Mouse (Mus musculus) left cerebral cortex, postnatal 25 days (tissue): ENCODE measurements around the gene Crlf1. TPM values are rescaled to one million over a fixed set of nuclear protein-coding genes. Genes with fewer than 3 reads are reported as not detected.
A peak's percentile ranks its signal among the peaks of the same experiment; 100 is the strongest.
"Not testable (repeated sequence)": the region's sequence is repeated elsewhere in the genome, so short reads cannot be mapped to it uniquely, and the experiment has no call there.

Experiments
- DNase-seq, 2 experiments: peaks; one replicate each; pipeline ENCODE4 v3.0.0; 2022; ENCODE audit warnings: low spot score in 2 of 2, mixed read lengths in 1 of 2
- intact Hi-C: fragments of 180-260 bp; cut with DNase I; formaldehyde crosslinking; loops from one replicate; pipeline ENCODE4 v1.15.1; 2025
- total RNA-seq, 2 experiments: library from RNA; stranded (reverse); gene quantifications; 2 replicates each; pipeline ENCODE4 v1.2.3; 2021

Crlf1 gene
- total RNA-seq, 2 experiments from 2014 or later: 2.3 to 3.5 TPM

GRCm38 (mm10) chr8:70493692-70494415 lies 896 bp downstream of the Crlf1 start:
- no peak for DNase-seq
- intact Hi-C loops: no loop called here

GRCm38 (mm10) chr8:70494416-70494945 lies 1.5 kb downstream of the Crlf1 start:
- no peak for DNase-seq
- intact Hi-C loops: no loop called here

- DNase-seq: no peak
- intact Hi-C loops: no loop called here
Measured at GRCm38 (mm10) chr8:70495001-70495770, 2.2 kb downstream of the Crlf1 start.

- DNase-seq: no peak
- intact Hi-C loops: no loop called here
Measured at GRCm38 (mm10) chr8:70495771-70496062, 2.8 kb downstream of the Crlf1 start.

- intact Hi-C loops: no loop called here
- no peak for DNase-seq
Measured at GRCm38 (mm10) chr8:70500386-70501301, 7.7 kb downstream of the Crlf1 start.

GRCm38 (mm10) chr8:70501820-70502529 lies 9.0 kb downstream of the Crlf1 start:
- intact Hi-C loops: loop anchor here (2.0 kb wide), 1 partner anchor 85 kb away; no protein-coding TSS in a partner anchor
- no peak for DNase-seq

GRCm38 (mm10) chr8:70502540-70502939 lies 9.6 kb downstream of the Crlf1 start:
- peak in 1 of 2 experiments; percentile 38 for DNase-seq
- intact Hi-C loops: loop anchor here (2.0 kb wide), 1 partner anchor 86 kb away; no protein-coding TSS in a partner anchor

- peak; percentile 55 to 63 for DNase-seq
- intact Hi-C loops: loop anchor here (1.0 to 2.0 kb wide), 2 partner anchors 86 to 120 kb away; no protein-coding TSS in a partner anchor
Measured at GRCm38 (mm10) chr8:70503062-70503750, 10.2 kb downstream of the Crlf1 start.

- intact Hi-C loops: no loop called here
- DNase-seq: peak; percentile 47
Measured at GRCm38 (mm10) chr8:70504291-70504716, 11.3 kb downstream of the Crlf1 start.

GRCm38 (mm10) chr8:70504851-70505250 lies 11.9 kb downstream of the Crlf1 start:
- DNase-seq: peak; percentile 77 to 87
- intact Hi-C loops: loop anchor here (5.0 kb wide), 1 partner anchor 153 kb away; the partner anchor contains the start of gene Upf1

GRCm38 (mm10) chr8:70505698-70506327 lies 12.9 kb downstream of the Crlf1 start:
- no peak for DNase-seq
- intact Hi-C loops: loop anchor here (5.0 kb wide), 1 partner anchor 154 kb away; the partner anchor contains the start of gene Upf1

GRCm38 (mm10) chr8:70506328-70507026 lies 13.5 kb downstream of the Crlf1 start, which contains the start of gene Rex1bd:
TSS of gene Rex1bd (minus strand) at chr8:70506752.
- intact Hi-C loops: loop anchor here (5.0 kb wide), 1 partner anchor 154 kb away; the partner anchor contains the start of gene Upf1
- DNase-seq: peak; percentile 94 to 95

- intact Hi-C loops: loop anchor here (5.0 kb wide), 1 partner anchor 155 kb away; the partner anchor contains the start of gene Upf1
- DNase-seq: no peak
Measured at GRCm38 (mm10) chr8:70507027-70507393, 14.1 kb downstream of the Crlf1 start.

- intact Hi-C loops: loop anchor here (5.0 kb wide), 1 partner anchor 157 kb away; the partner anchor contains the start of gene Upf1
- DNase-seq: no peak
Measured at GRCm38 (mm10) chr8:70509281-70509952, 16.5 kb downstream of the Crlf1 start.

GRCm38 (mm10) chr8:70510228-70510915 lies 17.4 kb downstream of the Crlf1 start, which contains the start of gene Uba52:
TSS of gene Uba52 (minus strand) at chr8:70510801.
- intact Hi-C loops: no loop called here
- peak; percentile 98 to 99 for DNase-seq

GRCm38 (mm10) chr8:70511174-70511573 lies 18.2 kb downstream of the Crlf1 start:
- DNase-seq, intact Hi-C loops: not testable (repeated sequence)
